Mouse (Mus musculus): ENCODE data around the gene Gp9. TPM values are rescaled to one million over a fixed set of nuclear protein-coding genes. Genes with fewer than 3 reads are reported as not detected.

Gene Gp9
- total RNA-seq, 2 experiments from 2014 or later: 0.64 to 1.1 TPM

- no peak for DNase-seq
Measured at GRCm38 (mm10) chr6:87809651-87810161, 31.8 kb downstream of the Gp9 start.

GRCm38 (mm10) chr6:87810311-87810710 is 32.4 kb downstream of the Gp9 start:
- no peak for DNase-seq

- DNase-seq: peak; percentile 75
Measured at GRCm38 (mm10) chr6:87810713-87811669, 33.1 kb downstream of the Gp9 start.

GRCm38 (mm10) chr6:87811675-87812338 is 33.9 kb downstream of the Gp9 start, which contains the start of gene Rab43:
Gene Rab43 (minus strand): TSS chr6:87812164.
- peak; percentile 95 for DNase-seq

GRCm38 (mm10) chr6:87812656-87813055 is 34.8 kb downstream of the Gp9 start:
- DNase-seq: no peak

- DNase-seq: no peak
Measured at GRCm38 (mm10) chr6:87814486-87814885, 36.6 kb downstream of the Gp9 start.

- no peak for DNase-seq
Measured at GRCm38 (mm10) chr6:87820366-87820765, 42.5 kb downstream of the Gp9 start.

Other genes starting within 250 kb of the Gp9 start
- gene Arhgap25, start 244.8 kb upstream of the Gp9 start, total RNA-seq (2021): 1 to 10 TPM; 5.2 to 6.1 TPM
- 1 to 10 TPM in 1 of 2 experiments, under 1 TPM in 1; 0.88 to 1.1 TPM for gene Prokr1, start 187.3 kb upstream of the Gp9 start, total RNA-seq (2021)
- 1 to 10 TPM; 2.7 to 3.1 TPM for gene Aplf, start 105.9 kb upstream of the Gp9 start, total RNA-seq (2021)
- gene Efcc1, start 47.2 kb upstream of the Gp9 start, total RNA-seq (2021): 1 to 10 TPM; 1.5 to 2.4 TPM
- 10 to 100 TPM; 19.7 TPM for gene Rab43, start 34.1 kb downstream of the Gp9 start, total RNA-seq (2021)
- 1 to 10 TPM in 1 of 2 experiments, under 1 TPM in 1; 0.95 to 2.4 TPM for gene Gm45140, start 57.7 kb downstream of the Gp9 start, total RNA-seq (2021)
- gene Isy1, start 60.7 kb downstream of the Gp9 start, total RNA-seq (2021): 10 to 100 TPM; 23.4 to 24.5 TPM
- 100 to 1,000 TPM; 316 to 330 TPM for gene Cnbp, start 73.0 kb downstream of the Gp9 start, total RNA-seq (2021)
- gene Copg1, start 109.7 kb downstream of the Gp9 start, total RNA-seq (2021): 10 to 100 TPM; 86.8 to 90.0 TPM
- 10 to 100 TPM; 14.0 to 16.3 TPM for gene Hmces, start 135.9 kb downstream of the Gp9 start, total RNA-seq (2021)
- 10 to 100 TPM; 36.2 to 37.3 TPM for gene H1fx, start 203.6 kb downstream of the Gp9 start, total RNA-seq (2021)